Mouse (Mus musculus) splenic B cell, adult 2 months (primary cell): ENCODE data around the gene Wbp1.

Experiments used
- DNase-seq: peaks from one replicate; pipeline ENCODE4 v3.0.0-alpha.2; 2011; ENCODE audit warnings: low read depth, low spot score
- H3K27me3 ChIP-seq: 2 replicates; pipeline ENCODE4 v1.6.1; 2012; ENCODE audit warnings: mild to moderate bottlenecking, low read length, moderate library complexity, mixed read lengths; ENCODE audit not compliant: control insufficient read depth, poor library complexity, insufficient read depth, severe bottlenecking
- H3K36me3 ChIP-seq: 2 replicates; pipeline ENCODE4 v1.6.1; 2012; ENCODE audit warnings: mild to moderate bottlenecking, low read length, moderate library complexity, mixed read lengths; ENCODE audit not compliant: control insufficient read depth, poor library complexity, insufficient read depth, severe bottlenecking

Gene Wbp1

DNA sequence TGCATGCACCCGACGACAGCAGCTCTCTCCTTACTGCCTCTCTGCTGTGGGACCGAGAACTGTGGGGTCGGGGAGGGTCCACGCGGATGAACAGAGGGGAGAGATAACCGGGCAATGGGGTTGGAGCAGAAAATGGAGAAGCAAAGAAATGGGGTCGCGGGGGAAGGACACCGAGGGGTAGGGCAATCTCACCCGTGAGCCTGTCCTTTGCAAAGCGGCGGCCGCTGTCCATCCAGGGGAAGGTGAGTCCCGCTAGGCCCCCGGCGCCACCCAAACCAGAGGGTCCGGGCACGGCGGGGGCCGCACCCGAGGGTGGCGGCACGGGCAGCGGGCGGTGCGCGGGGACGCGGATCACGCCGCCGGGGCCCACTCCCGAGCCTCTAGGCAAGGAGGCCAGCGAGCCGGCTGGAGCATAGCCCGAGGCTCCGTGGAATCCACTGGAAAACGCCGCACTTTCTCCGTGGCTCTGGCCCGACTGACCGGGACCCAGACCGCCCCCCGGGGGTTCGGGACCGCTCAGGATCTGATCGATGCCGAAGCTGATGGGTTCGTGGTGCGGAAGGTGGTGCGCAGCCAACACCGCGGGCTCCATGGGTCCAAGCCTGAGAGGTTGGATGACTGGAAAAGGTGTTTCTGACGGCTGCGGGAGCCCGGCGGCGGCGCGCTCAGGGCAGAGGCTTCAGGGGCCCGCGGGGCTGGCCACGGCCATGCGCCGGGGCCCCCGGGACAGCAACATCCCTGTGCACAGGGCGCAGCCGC, 51.7 kb downstream of the Wbp1 start:
- no peak for DNase-seq
- H3K27me3 ChIP-seq, result peaks cover 9% of the 10 kb centered on the region
- H3K36me3 ChIP-seq, result no peaks in the 10 kb centered on the region
